Mouse (Mus musculus) lung, embryonic 14.5 days (tissue): ENCODE data around the gene Abca1. TPM values are rescaled to one million over a fixed set of nuclear protein-coding genes. Genes with fewer than 3 reads are reported as not detected.

Experiments
- ATAC-seq: fragments of 200-750 bp; cut with Nextera tagmentation; 2 replicates; pipeline ENCODE4 v1.8.0; 2017; ENCODE audit warnings: mild to moderate bottlenecking, moderate TSS enrichment, moderate library complexity; ENCODE audit not compliant: insufficient read depth
- DNase-seq: peaks from one replicate; pipeline ENCODE4 v3.0.0-alpha.2; 2015
- H3K27ac ChIP-seq: fragments of 300-500 bp; sonication (generic); 2 replicates; pipeline ENCODE4 v1.5.1; 2014; ENCODE audit warnings: low read depth, mild to moderate bottlenecking, moderate library complexity
- H3K27me3 ChIP-seq: fragments of 300-500 bp; sonication (generic); 2 replicates; pipeline ENCODE4 v1.6.1; 2014; ENCODE audit warnings: low read length, control low read depth; ENCODE audit not compliant: insufficient read depth
- H3K36me3 ChIP-seq: fragments of 300-500 bp; sonication (generic); 2 replicates; pipeline ENCODE4 v1.6.1; 2014; ENCODE audit warnings: control low read depth; ENCODE audit not compliant: insufficient read depth
- H3K4me1 ChIP-seq: fragments of 300-500 bp; sonication (generic); 2 replicates; pipeline ENCODE4 v1.6.1; 2014; ENCODE audit warnings: antibody characterized with exemption, control low read depth; ENCODE audit not compliant: insufficient read depth
- H3K4me2 ChIP-seq: fragments of 300-500 bp; sonication (generic); 2 replicates; pipeline ENCODE4 v1.6.1; 2014; ENCODE audit warnings: mild to moderate bottlenecking
- H3K4me3 ChIP-seq: fragments of 300-500 bp; sonication (generic); 2 replicates; pipeline ENCODE4 v1.5.1; 2014; ENCODE audit warnings: low read depth, low read length
- H3K9ac ChIP-seq: fragments of 300-500 bp; sonication (generic); 2 replicates; pipeline ENCODE4 v1.6.1; 2014
- H3K9me3 ChIP-seq: fragments of 300-500 bp; sonication (generic); 2 replicates; pipeline ENCODE4 v1.6.1; 2016; ENCODE audit warnings: low read depth, low read length, control low read depth
- CTCF ChIP-seq: IDR thresholded peaks from 2 replicates; pipeline ENCODE4 v1.5.1; 2016; ENCODE audit warnings: antibody characterized with exemption, low read depth
- WGBS: fragments of 180-500 bp; shearing (Covaris S2); extraction: QIAGEN DNeasy Blood & Tissue Kit; methylation state at CpG from one replicate; pipeline ENCODE4 v1.1.7; 2014; 5-methylcytosine and 5-hydroxymethylcytosine counted together
- polyA plus RNA-seq: library from polyadenylated mRNA; unstranded; fragments of >200 nt; fragmentation: Nextera tagmentation; extraction: Ambion mirVana; gene quantifications from 2 replicates; pipeline ENCODE4 v1.2.1, GENCODE M21; 2014

Gene Abca1
- polyA plus RNA-seq, 1 experiment from 2014 or later = 13.6 TPM

DNA sequence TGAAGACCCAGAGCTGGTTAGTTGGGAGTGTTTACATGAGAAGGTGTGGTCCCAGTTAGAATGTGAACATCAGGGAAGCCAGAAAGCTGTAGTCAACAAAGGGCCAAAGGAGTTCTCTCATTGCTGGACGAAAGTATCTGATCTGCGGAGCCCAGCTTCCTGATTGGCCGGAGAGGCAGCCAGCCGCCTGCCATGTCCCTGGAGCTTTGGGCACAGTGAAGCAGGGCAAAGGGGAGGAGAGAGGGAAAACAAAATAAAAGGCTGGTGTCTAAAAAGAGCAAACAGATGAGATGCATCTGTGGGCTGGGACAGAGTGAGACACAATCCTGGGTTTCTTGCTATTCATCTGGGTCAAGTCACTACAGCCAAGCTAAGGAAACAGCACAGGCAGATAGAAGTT is 44.3 kb downstream of the Abca1 start:
- WGBS = 61% methylated on average over 4 of the region's 4 CpGs
- no peak for TF ChIP-seq CTCF
- Histone ChIP-seq H3K36me3 (peaks cover 11% of the 10 kb centered on the region), H3K4me2 (no peak overlapping the region), H3K27me3 (no peaks in the 10 kb centered on the region), H3K4me1 (peaks cover 10% of the 10 kb centered on the region), H3K4me3 (no peak overlapping the region), H3K9me3 (no peaks in the 10 kb centered on the region), H3K9ac (no peak overlapping the region), H3K27ac (no peak overlapping the region)
- ATAC-seq (no peak), DNase-seq (peak; percentile 42)

DNA sequence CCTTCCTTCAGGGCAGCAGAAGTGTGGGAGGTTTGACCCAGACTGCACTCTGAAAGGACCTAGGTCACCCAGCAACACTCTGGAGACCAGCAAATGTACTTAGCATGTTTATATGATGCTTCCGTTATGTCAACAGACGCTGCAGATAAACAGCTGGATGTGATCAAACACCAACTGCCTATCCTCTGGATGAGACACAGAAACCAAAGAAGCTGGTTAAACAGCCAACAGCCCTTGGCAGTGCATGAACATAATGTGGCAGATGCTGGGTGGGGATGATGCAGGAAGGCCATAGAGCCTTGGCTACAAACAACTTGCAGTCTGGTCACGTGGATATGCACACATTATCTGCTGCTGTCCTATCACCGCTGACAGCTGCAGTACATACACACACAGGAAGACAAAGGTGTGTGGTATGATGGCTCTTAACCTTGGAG is 47.8 kb downstream of the Abca1 start:
- Histone ChIP-seq H3K27ac (peak overlapping the region; percentile 38; the same call in 1 of the 2 replicates), H3K9ac (no peak overlapping the region), H3K4me2 (no peak overlapping the region), H3K36me3 (peaks cover 11% of the 10 kb centered on the region), H3K4me1 (peaks cover 16% of the 10 kb centered on the region), H3K27me3 (no peaks in the 10 kb centered on the region), H3K4me3 (no peak overlapping the region), H3K9me3 (no peaks in the 10 kb centered on the region)
- WGBS = 26% methylated on average over 4 of the region's 4 CpGs
- no peak for TF ChIP-seq CTCF
- DNase-seq (peak; percentile 96), ATAC-seq (peak; percentile 90)

DNA sequence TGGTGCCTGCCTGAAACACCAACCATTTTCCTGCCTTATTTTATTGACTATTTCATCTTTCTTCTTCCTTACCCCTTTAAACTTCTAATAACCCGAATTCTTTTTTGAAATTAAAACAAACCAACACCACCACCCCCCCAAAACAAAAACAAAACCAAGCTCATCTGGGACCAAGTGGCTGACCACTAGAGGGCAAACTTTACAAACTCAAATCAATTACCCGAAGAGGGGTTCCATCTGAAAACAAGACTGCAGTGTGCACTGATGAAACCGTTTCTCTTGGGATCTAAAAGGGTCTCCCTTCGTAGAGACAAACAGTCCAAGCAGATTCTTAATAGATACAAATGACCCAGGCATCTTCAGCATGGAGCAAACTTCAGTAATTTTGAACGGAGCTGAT is 49.3 kb downstream of the Abca1 start:
- Histone ChIP-seq H3K27me3 (no peaks in the 10 kb centered on the region), H3K4me2 (no peak overlapping the region), H3K36me3 (peaks cover 11% of the 10 kb centered on the region), H3K4me1 (peaks cover 5% of the 10 kb centered on the region; the same call in 1 of the 2 replicates), H3K9me3 (no peaks in the 10 kb centered on the region), H3K27ac (no peak overlapping the region), H3K4me3 (no peak overlapping the region), H3K9ac (no peak overlapping the region)
- DNase-seq (peak; percentile 72), ATAC-seq (no peak)
- TF ChIP-seq CTCF = peak; percentile 69
- 20% methylated on average over 5 of the region's 5 CpGs for WGBS

GRCm38 (mm10) chr4:53109381-53109928 is 50.2 kb downstream of the Abca1 start:
- Histone ChIP-seq H3K4me3 (no peak overlapping the region), H3K27me3 (no peaks in the 10 kb centered on the region), H3K9me3 (no peaks in the 10 kb centered on the region), H3K4me2 (no peak overlapping the region), H3K9ac (no peak overlapping the region), H3K4me1 (peaks cover 5% of the 10 kb centered on the region; the same call in 1 of the 2 replicates), H3K36me3 (peaks cover 11% of the 10 kb centered on the region), H3K27ac (no peak overlapping the region)
- 60% methylated on average over 9 of the region's 9 CpGs for WGBS
- no peak for TF ChIP-seq CTCF
- DNase-seq (peak; percentile 43), ATAC-seq (no peak)

GRCm38 (mm10) chr4:53108194-53108593 is 51.5 kb downstream of the Abca1 start:
- H3K9ac ChIP-seq = no peak overlapping the region
- peaks cover 4% of the 10 kb centered on the region; the same call in 1 of the 2 replicates for H3K36me3 ChIP-seq
- no peaks in the 10 kb centered on the region for H3K27me3 ChIP-seq
- H3K9me3 ChIP-seq = no peaks in the 10 kb centered on the region
- ATAC-seq (peak; percentile 29), DNase-seq (peak; percentile 90)
- H3K4me3 ChIP-seq = no peak overlapping the region
- TF ChIP-seq CTCF = no peak
- H3K27ac ChIP-seq = peak overlapping the region; percentile 43; the same call in 1 of the 2 replicates
- H3K4me1 ChIP-seq = peaks cover 5% of the 10 kb centered on the region; the same call in 1 of the 2 replicates
- no peak overlapping the region for H3K4me2 ChIP-seq
- 52% methylated on average over 4 of the region's 4 CpGs for WGBS

DNA sequence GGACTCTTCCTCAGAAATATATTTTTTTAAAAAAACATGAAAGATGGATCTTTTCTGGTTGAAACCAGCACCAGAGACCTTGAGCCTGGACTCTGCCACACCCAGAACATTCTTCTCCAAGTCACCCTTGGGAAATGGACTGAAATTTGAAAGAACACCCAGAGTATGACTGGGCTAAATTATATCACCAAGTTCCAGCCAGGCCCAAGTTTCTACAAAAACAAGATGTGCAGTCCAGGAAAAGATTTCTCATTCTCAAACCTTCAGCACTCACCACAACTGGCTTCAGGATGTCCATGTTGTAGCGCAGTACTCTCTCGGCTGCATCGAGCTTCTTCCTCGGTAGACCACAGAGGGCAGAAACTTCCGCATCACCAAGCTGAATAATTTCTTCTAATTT is 53.0 kb downstream of the Abca1 start:
- H3K9ac ChIP-seq = no peak overlapping the region
- no peaks in the 10 kb centered on the region for H3K9me3 ChIP-seq
- no peak for TF ChIP-seq CTCF
- DNase-seq (no peak), ATAC-seq (no peak)
- no peak overlapping the region for H3K27ac ChIP-seq
- H3K27me3 ChIP-seq = no peaks in the 10 kb centered on the region
- H3K4me3 ChIP-seq = no peak overlapping the region
- H3K36me3 ChIP-seq = no peaks in the 10 kb centered on the region
- H3K4me1 ChIP-seq = 0 out of 2 replicates have a peak, but pooled peaks cover 5% of the 10 kb centered on the region
- WGBS = 94% methylated on average over 5 of the region's 5 CpGs
- H3K4me2 ChIP-seq = no peak overlapping the region

- 83% methylated on average over 3 of the region's 3 CpGs for WGBS
- H3K27ac ChIP-seq = no peak overlapping the region
- no peak overlapping the region for H3K4me3 ChIP-seq
- DNase-seq (no peak), ATAC-seq (no peak)
- H3K4me2 ChIP-seq = no peak overlapping the region
- no peaks in the 10 kb centered on the region for H3K27me3 ChIP-seq
- 0 out of 2 replicates have a peak, but pooled peaks cover 5% of the 10 kb centered on the region for H3K4me1 ChIP-seq
- H3K36me3 ChIP-seq = no peaks in the 10 kb centered on the region
- no peak overlapping the region for H3K9ac ChIP-seq
- no peaks in the 10 kb centered on the region for H3K9me3 ChIP-seq
- no peak for TF ChIP-seq CTCF
These were observed 53.6 kb downstream of the Abca1 start for GRCm38 (mm10) chr4:53106071-53106470.
